Mouse (Mus musculus): Measurements from ENCODE around the gene H2-T22.
"Not testable (repeated sequence)": the region's sequence is repeated elsewhere in the genome, so short reads cannot be mapped to it uniquely, and the experiment has no call there.

H2-T22 gene

DNA sequence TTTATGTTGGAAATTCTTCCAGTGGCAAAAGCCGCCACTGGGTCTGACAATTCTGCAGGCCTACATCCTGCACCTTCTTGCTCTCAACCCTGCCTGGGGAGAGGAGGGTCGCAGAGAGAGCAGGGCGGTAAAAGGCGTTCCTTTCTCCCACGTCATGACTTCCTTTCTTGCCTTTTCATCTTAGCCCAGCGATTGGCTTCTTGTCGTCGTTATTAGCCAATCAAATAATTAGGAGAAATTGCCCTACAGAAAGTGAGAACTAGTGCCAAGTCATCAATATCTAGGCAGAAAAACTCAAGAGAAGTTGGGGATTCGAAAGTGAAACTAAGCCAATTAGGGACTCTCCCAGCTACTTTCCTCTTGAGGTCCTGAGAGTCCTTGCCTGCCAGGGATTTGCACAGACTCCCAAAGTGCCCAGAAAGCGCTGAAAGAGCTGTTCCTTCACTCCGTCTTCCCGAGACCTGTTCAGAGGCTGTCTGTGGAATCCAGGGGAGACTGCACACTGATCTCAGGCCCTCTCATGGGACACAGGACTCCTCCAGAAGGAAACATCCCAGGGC lies at the start of gene H2-T22, which contains the start of gene Gm6034:
Gene H2-T22 (minus strand): TSS at position 138 of the 560 bp plus-strand sequence.
Gene Gm6034 (plus strand): TSS at position 352 of the 560 bp plus-strand sequence.
- peak; percentile 65 to 78 for DNase-seq

- DNase-seq: not testable (repeated sequence)
Measured at GRCm38 (mm10) chr17:36091933-36092332, 49.4 kb upstream of the H2-T22 start.

DNA sequence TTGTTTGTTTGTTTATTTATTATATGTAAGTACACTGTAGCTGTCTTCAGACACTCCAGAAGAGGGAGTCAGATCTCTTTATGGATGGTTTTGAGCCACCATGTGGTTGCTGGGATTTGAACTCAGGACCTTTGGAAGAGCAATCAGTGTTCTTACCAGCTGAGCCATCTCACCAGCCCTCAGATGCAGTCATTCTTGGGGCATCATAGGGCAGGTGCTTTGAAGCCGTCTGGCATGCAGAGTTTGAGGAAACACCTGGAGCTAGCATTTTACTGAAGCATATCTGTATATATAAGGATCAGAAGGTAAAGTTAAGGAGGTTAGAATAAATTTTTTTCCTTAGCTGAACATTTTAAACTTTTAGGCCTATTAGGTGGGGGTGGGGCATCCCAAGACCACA lies 43.4 kb upstream of the H2-T22 start:
- not testable (repeated sequence) for DNase-seq

DNA sequence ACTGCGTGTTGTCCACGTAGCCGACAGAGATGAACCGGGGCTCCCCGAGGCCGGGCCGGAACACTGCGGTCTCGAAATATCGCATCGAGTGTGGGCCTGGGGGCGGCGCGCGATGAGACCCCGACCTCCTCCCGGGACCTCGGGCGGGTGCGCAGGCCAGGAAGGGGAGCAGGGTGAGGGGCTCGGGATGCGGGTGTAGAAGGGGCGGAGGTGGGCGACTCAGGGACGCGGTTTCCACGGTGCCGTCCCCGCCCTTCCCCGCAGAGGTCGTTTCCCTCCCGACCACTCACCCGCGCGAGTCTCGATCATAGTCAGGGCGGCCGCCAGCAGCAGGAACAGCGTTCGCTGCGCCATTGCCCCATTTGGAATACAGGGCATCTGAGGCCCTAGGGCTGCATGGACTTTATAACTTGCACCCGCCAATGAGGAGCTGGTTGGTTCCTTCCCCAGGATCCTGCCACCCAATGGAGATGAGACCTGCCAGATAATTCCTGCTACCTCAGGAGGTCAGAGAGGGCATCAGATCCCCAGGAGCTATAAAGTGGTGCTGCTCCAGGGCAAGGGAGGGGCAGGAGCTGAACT lies 41.4 kb upstream of the H2-T22 start:
- peak; percentile 11 to 20 for DNase-seq

DNA sequence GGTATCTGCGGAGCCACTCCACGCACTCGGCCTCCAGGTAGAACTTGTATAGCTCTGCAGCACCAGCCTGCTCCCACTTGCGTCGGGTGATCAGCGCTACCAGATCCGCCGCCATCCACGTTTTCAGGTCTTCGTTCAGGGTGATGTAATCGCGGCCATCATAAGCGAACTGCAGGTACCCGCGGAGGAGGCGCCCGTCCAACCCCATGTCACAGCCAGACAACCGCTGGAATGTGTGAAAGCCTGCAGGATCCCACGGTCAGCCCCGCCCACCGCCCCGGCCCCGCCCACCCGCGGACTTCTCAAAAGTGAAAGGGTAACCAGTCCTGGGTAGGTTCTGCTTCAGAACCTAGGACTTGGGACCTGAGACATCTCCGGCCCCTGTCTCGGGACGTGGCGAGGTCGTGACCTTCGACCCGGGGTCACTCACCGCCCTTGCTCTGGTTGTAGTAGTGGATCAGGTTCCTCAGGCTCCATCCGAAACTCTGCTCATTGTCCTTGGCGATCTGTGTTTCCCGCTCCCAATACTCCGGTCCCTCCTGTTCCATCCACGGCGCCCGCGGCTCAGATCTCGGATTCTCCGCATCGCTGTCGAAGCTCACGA lies 40.8 kb upstream of the H2-T22 start:
- peak; percentile 46 to 69 for DNase-seq

GRCm38 (mm10) chr17:36082519-36083232 lies 40.1 kb upstream of the H2-T22 start:
- peak in 1 of 2 experiments; percentile 7 for DNase-seq

GRCm38 (mm10) chr17:36081901-36082300 lies 39.4 kb upstream of the H2-T22 start:
- DNase-seq: not testable (repeated sequence)

GRCm38 (mm10) chr17:36060829-36061228 lies 18.3 kb upstream of the H2-T22 start:
- peak; percentile 91 to 93 for DNase-seq

DNA sequence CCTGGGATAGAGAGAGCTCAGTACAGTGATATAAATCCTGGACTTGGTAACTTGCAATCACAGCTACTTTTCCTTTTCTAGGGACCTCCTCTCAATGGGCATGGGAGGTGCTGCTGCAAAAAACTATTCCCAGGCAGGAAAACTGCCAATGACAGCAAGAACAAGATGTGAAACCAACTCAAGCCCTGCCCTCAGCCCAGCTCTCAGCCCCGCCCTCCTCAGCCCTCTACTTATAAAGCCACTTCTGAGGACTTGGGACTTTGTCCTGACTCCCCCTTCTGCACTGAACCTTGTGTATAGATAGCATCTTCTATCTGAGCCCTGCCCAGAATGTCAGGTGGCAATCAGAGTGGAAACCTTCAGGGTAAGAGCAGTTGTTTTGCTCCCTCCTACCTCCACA lies 15.8 kb upstream of the H2-T22 start, which contains the start of gene Gm11127:
Gene Gm11127 (minus strand): TSS at position 10 of the 400 bp plus-strand sequence.
- not testable (repeated sequence) for DNase-seq

DNA sequence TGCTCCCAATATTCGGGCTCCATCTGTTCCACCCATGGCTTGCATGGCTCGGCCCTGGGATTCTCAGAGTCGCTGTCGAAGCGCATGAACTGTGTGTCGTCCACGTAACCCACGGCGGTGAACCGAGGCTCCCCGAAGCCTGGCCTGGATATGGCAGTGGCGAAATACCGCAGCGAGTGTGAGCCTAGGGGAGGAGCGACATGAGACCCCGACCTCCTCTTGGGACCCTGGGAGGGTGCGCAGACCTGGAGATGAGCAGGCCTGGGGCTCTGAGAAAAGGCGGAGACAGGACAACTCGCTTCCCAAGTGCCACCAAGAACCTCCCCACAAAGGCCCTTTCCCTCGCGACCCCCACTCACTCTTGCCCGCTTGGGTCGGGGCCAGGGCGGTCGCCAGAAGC lies 15.4 kb upstream of the H2-T22 start:
- DNase-seq: not testable (repeated sequence)

- DNase-seq: no peak
Measured at GRCm38 (mm10) chr17:36043286-36043685, 739 bp upstream of the H2-T22 start.

DNA sequence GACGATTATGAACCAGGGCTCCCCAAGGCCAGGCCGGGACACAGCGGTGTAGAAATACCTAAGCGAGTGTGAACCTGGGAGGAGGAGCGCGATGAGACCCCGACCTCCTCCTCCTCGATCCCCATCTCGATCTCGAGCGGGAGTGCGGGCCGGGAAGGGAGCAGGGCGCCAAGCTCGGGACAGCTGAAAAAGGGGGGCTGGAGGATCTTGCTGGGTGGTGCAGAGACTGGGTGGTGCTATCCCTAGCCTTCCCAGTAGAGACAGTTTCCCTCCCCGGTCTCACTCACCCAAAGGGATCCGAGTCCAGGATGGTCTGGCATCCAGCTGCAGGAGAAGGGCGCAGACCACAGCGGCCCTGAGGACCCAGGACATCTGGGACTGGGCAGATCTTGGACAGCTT lies 492 bp downstream of the H2-T22 start:
- DNase-seq: peak in 1 of 2 experiments; percentile 60

DNA sequence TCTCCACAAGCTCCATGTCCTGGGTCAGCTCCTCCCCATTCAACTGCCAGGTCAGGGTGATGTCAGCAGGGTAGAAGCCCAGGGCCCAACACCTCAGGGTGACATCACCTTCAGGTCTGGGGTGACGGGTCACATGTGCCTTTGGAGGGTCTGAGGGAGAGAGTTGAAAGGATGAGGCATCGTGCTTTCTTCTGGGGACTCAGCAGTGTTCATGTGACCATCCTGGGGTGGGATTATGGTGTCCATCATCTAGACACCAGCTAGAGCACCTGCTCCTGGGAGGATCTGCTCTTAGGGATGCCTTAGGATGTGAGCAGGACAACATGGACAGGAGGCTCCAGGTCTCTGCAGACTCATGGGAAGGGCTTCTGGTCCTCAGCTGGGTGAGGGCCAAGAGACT lies 1.9 kb downstream of the H2-T22 start:
- DNase-seq: not testable (repeated sequence)

GRCm38 (mm10) chr17:36036126-36036525 lies 6.4 kb downstream of the H2-T22 start:
- not testable (repeated sequence) for DNase-seq

DNA sequence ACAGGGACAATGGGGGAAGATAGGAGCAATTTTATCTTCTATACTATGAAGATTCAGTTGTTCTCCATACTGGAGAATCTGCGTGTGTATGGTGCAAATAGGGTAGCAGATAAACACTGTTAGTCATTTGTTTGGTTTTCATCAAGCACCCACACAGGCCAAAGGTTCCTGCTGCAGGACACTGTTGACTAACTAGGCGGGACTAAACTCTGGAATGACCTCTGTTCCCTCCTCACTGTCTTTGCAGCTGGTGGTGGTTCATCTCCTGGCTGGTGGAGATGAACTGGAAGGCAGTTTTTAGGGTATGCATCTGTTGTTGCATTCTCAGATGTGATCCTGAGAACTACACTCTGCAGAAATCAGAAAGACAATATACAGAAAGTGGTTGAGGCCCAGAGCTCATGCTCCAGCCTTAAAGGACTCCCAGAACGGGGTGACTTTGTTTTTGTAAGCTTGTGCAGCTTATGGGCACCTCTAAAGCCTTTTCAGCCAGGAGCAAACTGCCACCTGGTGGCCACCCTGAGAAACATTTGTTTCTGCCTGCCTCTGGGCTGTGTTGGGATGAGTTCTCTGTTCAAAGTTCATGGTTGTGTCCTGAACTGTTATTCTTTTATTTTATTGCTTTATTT lies 7.4 kb downstream of the H2-T22 start:
- peak; percentile 73 to 79 for DNase-seq

DNA sequence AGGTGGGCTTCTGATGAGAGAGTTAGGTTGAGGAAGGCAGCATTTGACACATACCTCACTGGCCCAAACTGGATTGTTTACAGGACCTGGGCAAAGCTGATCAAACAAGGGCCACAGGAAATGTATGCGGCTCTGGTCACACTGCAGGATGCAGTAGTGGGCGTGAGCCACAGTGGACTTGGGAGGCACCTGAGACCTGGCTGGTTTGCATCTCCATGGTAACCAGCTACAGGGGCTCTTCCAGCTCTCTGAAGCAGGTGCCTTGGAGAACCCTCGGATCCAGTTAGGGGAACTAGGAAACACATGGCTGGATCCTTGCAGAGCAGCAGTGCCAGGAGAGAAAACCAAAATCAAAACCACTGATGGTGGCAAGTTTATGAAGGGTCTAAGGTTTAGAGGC lies 8.0 kb downstream of the H2-T22 start:
- DNase-seq: not testable (repeated sequence)

DNA sequence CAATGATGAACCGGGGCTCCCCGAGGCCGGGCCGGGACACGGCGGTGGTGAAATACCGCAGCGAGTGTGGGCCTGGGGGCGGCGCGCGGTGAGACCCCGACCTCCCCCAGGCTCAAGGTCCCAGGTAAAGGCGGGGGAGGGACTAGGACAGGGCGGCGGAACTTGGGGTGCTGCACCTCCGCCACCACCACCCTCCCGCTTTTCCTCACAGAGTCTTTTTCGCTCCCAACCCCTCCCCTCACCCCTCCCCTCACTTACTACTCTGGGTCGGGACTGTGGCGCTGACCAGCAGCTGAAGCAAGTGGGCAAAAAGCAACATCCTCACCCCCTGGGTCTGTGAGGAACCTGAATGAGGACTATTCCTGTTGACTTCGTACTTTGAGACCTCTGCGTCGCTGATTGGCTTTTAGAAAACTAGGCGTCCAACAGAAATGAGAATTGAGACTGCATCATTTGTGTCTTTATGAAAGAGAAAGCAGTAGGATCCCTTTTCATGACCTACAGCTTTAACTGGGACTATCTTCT lies 10.1 kb downstream of the H2-T22 start, which contains the start of gene H2-T23:
Gene H2-T23 (minus strand): TSS at position 505 of the 525 bp plus-strand sequence.
- peak; percentile 63 to 77 for DNase-seq

GRCm38 (mm10) chr17:36031583-36032331 lies 10.8 kb downstream of the H2-T22 start:
- peak; percentile 59 to 77 for DNase-seq

GRCm38 (mm10) chr17:36030703-36031582 lies 11.6 kb downstream of the H2-T22 start:
- DNase-seq: not testable (repeated sequence)

DNA sequence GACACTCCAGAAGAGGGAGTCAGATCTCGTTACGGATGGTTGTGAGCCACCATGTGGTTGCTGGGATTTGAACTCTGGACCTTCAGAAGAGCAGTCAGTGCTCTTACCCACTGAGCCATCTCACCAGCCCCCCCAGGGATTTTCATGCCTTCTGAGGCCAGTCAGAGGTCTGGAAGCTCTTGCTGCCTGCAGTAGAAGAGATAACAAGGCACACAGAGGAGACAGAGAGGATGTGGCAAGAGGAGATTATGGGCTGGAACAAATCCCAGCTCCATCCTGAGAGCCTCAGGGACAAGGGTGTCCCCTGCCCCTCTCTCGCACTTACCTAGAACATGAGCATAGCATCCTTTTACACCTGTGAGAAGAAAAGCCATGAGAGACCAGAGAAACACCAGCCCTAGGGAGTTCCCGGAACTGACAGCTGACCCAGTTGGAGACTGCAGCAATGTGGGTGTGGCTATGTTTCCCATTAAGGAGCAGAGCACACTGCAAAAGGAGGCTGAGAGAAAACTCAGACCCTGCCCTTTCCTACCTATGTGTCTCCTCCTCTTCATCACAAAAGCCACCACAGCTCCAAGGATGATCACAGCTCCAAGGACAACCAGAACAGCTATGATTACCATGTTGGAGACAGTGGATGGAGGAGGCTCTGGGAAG lies 12.4 kb downstream of the H2-T22 start:
- not testable (repeated sequence) for DNase-seq
